Mouse (Mus musculus) liver, embryonic 13.5 days (tissue): ENCODE data around the gene 5730480H06Rik. TPM values are rescaled to one million over a fixed set of nuclear protein-coding genes. Genes with fewer than 3 reads are reported as not detected.

ENCODE experiments used
- ATAC-seq: fragments of 200-750 bp; cut with Nextera tagmentation; 2 replicates; pipeline ENCODE4 v1.8.0; 2017; ENCODE audit warnings: low read depth, mild to moderate bottlenecking, moderate number of reproducible peaks, moderate library complexity
- DNase-seq: peaks from one replicate; pipeline ENCODE4 v3.0.0; 2022
- H3K27ac ChIP-seq: fragments of 300-500 bp; sonication (generic); 2 replicates; pipeline ENCODE4 v1.5.1; 2015; ENCODE audit warnings: moderate library complexity, mild to moderate bottlenecking, inconsistent platforms
- H3K27me3 ChIP-seq: fragments of 300-500 bp; sonication (generic); 2 replicates; pipeline ENCODE4 v1.6.1; 2015; ENCODE audit warnings: mild to moderate bottlenecking, inconsistent platforms
- H3K36me3 ChIP-seq: fragments of 300-500 bp; sonication (generic); 2 replicates; pipeline ENCODE4 v1.6.1; 2015; ENCODE audit warnings: mild to moderate bottlenecking, inconsistent platforms
- H3K4me1 ChIP-seq: fragments of 300-500 bp; sonication (generic); replicated peaks from 2 replicates; pipeline ENCODE4 v1.6.1; 2015; ENCODE audit warnings: inconsistent platforms
- H3K4me2 ChIP-seq: fragments of 300-500 bp; sonication (generic); 2 replicates; pipeline ENCODE4 v1.6.1; 2015; ENCODE audit warnings: inconsistent platforms, mild to moderate bottlenecking, moderate library complexity
- H3K4me3 ChIP-seq: fragments of 300-500 bp; sonication (generic); replicated peaks from 2 replicates; pipeline ENCODE4 v1.5.1; 2015; ENCODE audit warnings: mild to moderate bottlenecking, inconsistent platforms
- H3K9ac ChIP-seq: fragments of 300-500 bp; sonication (generic); 2 replicates; pipeline ENCODE4 v1.6.1; 2015; ENCODE audit warnings: mild to moderate bottlenecking, inconsistent platforms
- H3K9me3 ChIP-seq: fragments of 300-500 bp; sonication (generic); replicated peaks from 2 replicates; pipeline ENCODE4 v1.6.1; 2016; ENCODE audit warnings: inconsistent platforms
- WGBS: fragments of 180-500 bp; shearing (Covaris S2); methylation state at CpG from one replicate; pipeline ENCODE4 v1.1.7; 2015; ENCODE audit not compliant: insufficient replicate concordance; 5-methylcytosine and 5-hydroxymethylcytosine counted together
- polyA plus RNA-seq: library from polyadenylated mRNA; unstranded; fragments of >200 nt; fragmentation: Nextera tagmentation; extraction: Ambion mirVana; gene quantifications from 2 replicates; pipeline ENCODE4 v1.2.1, GENCODE M21; 2015

The 5730480H06Rik gene
- polyA plus RNA-seq: 8.2 and 10.4 TPM in 2 replicates

- Histone ChIP-seq H3K36me3 (no peaks in the 10 kb centered on the region), H3K27ac (no peak within 1 kb of the TSS), H3K9ac (no peak within 1 kb of the TSS), H3K4me2 (no peak within 1 kb of the TSS), H3K9me3 (no peaks in the 10 kb centered on the region), H3K4me3 (no peak within 1 kb of the TSS), H3K27me3 (no peaks in the 10 kb centered on the region), H3K4me1 (no peaks in the 10 kb centered on the region; the same call in 1 of the 2 replicates)
- WGBS: 81% methylated on average over 8 of the region's 8 CpGs
- ATAC-seq (no peak), DNase-seq (no peak)
Observed at GRCm38 (mm10) chr5:48327652-48328051, at the start of gene 5730480H06Rik. Gene 5730480H06Rik (plus strand): TSS chr5:48327952.

- Histone ChIP-seq H3K9ac (no peak overlapping the region), H3K27me3 (no peaks in the 10 kb centered on the region), H3K4me3 (no peak overlapping the region), H3K27ac (no peak overlapping the region), H3K4me2 (no peak overlapping the region), H3K36me3 (no peaks in the 10 kb centered on the region), H3K9me3 (no peaks in the 10 kb centered on the region), H3K4me1 (no peaks in the 10 kb centered on the region)
- DNase-seq (no peak), ATAC-seq (no peak)
- WGBS: 64% methylated on average over 3 of the region's 3 CpGs
Observed at GRCm38 (mm10) chr5:48301186-48301585, 26.6 kb upstream of the 5730480H06Rik start.

GRCm38 (mm10) chr5:48315057-48315602 is 12.6 kb upstream of the 5730480H06Rik start:
- DNase-seq: no peak
- Histone ChIP-seq H3K36me3 (no peaks in the 10 kb centered on the region), H3K4me2 (no peak overlapping the region), H3K4me3 (no peak overlapping the region), H3K9me3 (no peaks in the 10 kb centered on the region), H3K27ac (no peak overlapping the region), H3K4me1 (no peaks in the 10 kb centered on the region), H3K9ac (no peak overlapping the region), H3K27me3 (no peaks in the 10 kb centered on the region)
- 16% methylated on average over 6 of the region's 6 CpGs for WGBS
- ATAC-seq: no peak

- no peaks in the 10 kb centered on the region for H3K36me3 ChIP-seq
- ATAC-seq (no peak), DNase-seq (no peak)
- H3K4me3 ChIP-seq: no peak overlapping the region
- no peak overlapping the region for H3K4me2 ChIP-seq
- H3K9ac ChIP-seq: no peak overlapping the region
- no peak overlapping the region for H3K27ac ChIP-seq
- no peaks in the 10 kb centered on the region for H3K4me1 ChIP-seq
- H3K27me3 ChIP-seq: no peaks in the 10 kb centered on the region
- H3K9me3 ChIP-seq: no peaks in the 10 kb centered on the region
- WGBS: 56% methylated on average over 4 of the region's 4 CpGs
Observed at GRCm38 (mm10) chr5:48320597-48320996, 7.2 kb upstream of the 5730480H06Rik start.

- Histone ChIP-seq H3K36me3 (no peaks in the 10 kb centered on the region), H3K9me3 (no peaks in the 10 kb centered on the region), H3K4me1 (no peaks in the 10 kb centered on the region), H3K27ac (no peak overlapping the region), H3K4me3 (no peak overlapping the region), H3K9ac (no peak overlapping the region), H3K4me2 (no peak overlapping the region), H3K27me3 (no peaks in the 10 kb centered on the region)
- ATAC-seq (no peak), DNase-seq (no peak)
Observed at GRCm38 (mm10) chr5:48326221-48326620, 1.5 kb upstream of the 5730480H06Rik start.

GRCm38 (mm10) chr5:48329751-48330150 is 2.0 kb downstream of the 5730480H06Rik start:
- WGBS: 70% methylated on average over 2 of the region's 2 CpGs
- DNase-seq: no peak
- H3K4me1 ChIP-seq: no peaks in the 10 kb centered on the region; the same call in 1 of the 2 replicates
- no peak overlapping the region for H3K4me2 ChIP-seq
- no peak overlapping the region for H3K4me3 ChIP-seq
- H3K9me3 ChIP-seq: no peaks in the 10 kb centered on the region
- ATAC-seq: no peak
- H3K9ac ChIP-seq: no peak overlapping the region
- H3K27ac ChIP-seq: no peak overlapping the region
- H3K27me3 ChIP-seq: no peaks in the 10 kb centered on the region
- H3K36me3 ChIP-seq: no peaks in the 10 kb centered on the region

- H3K9ac ChIP-seq: no peak overlapping the region
- no peak for ATAC-seq
- no peaks in the 10 kb centered on the region for H3K9me3 ChIP-seq
- H3K4me1 ChIP-seq: no peaks in the 10 kb centered on the region; the same call in 1 of the 2 replicates
- H3K27ac ChIP-seq: no peak overlapping the region
- DNase-seq: no peak
- H3K27me3 ChIP-seq: no peaks in the 10 kb centered on the region
- H3K4me3 ChIP-seq: no peak overlapping the region
- H3K36me3 ChIP-seq: no peaks in the 10 kb centered on the region
- 50% methylated on average over 2 of the region's 2 CpGs for WGBS
- no peak overlapping the region for H3K4me2 ChIP-seq
Observed at GRCm38 (mm10) chr5:48330817-48331216, 3.1 kb downstream of the 5730480H06Rik start.

- no peaks in the 10 kb centered on the region for H3K27me3 ChIP-seq
- peak; percentile 2 for DNase-seq
- ATAC-seq: peak; percentile 41; the same call in 1 of the 2 replicates
- H3K4me3 ChIP-seq: no peak overlapping the region
- H3K36me3 ChIP-seq: no peaks in the 10 kb centered on the region
- no peaks in the 10 kb centered on the region; the same call in 1 of the 2 replicates for H3K4me1 ChIP-seq
- H3K27ac ChIP-seq: no peak overlapping the region
- no peak overlapping the region for H3K4me2 ChIP-seq
- WGBS: 23% methylated on average over 5 of the region's 5 CpGs
- no peaks in the 10 kb centered on the region for H3K9me3 ChIP-seq
- no peak overlapping the region for H3K9ac ChIP-seq
Observed at GRCm38 (mm10) chr5:48331441-48331840, 3.7 kb downstream of the 5730480H06Rik start.

GRCm38 (mm10) chr5:48333407-48333806 is 5.7 kb downstream of the 5730480H06Rik start:
- H3K36me3 ChIP-seq: no peaks in the 10 kb centered on the region
- 68% methylated on average over 3 of the region's 3 CpGs for whole genome bisulfite sequencing
- no peak for DNase-seq

GRCm38 (mm10) chr5:48333884-48334513 is 6.2 kb downstream of the 5730480H06Rik start:
- H3K9me3 ChIP-seq: no peaks in the 10 kb centered on the region
- H3K4me1 ChIP-seq: no peaks in the 10 kb centered on the region; the same call in 1 of the 2 replicates
- ATAC-seq: no peak
- H3K27me3 ChIP-seq: no peaks in the 10 kb centered on the region
- no peaks in the 10 kb centered on the region for H3K36me3 ChIP-seq
- H3K4me3 ChIP-seq: no peak overlapping the region
- H3K4me2 ChIP-seq: no peak overlapping the region
- WGBS: 60% methylated on average over 9 of the region's 9 CpGs
- no peak overlapping the region for H3K27ac ChIP-seq
- no peak for DNase-seq
- no peak overlapping the region for H3K9ac ChIP-seq

More at GRCm38 (mm10) chr5:48333407-48333806, 5.7 kb downstream of the 5730480H06Rik start:
- Histone ChIP-seq H3K9ac (no peak overlapping the region), H3K4me1 (no peaks in the 10 kb centered on the region; the same call in 1 of the 2 replicates), H3K9me3 (no peaks in the 10 kb centered on the region), H3K27ac (no peak overlapping the region), H3K4me3 (no peak overlapping the region), H3K4me2 (no peak overlapping the region), H3K27me3 (no peaks in the 10 kb centered on the region)
- no peak for ATAC-seq

GRCm38 (mm10) chr5:48340808-48341433 is 13.2 kb downstream of the 5730480H06Rik start:
- H3K9me3 ChIP-seq: no peaks in the 10 kb centered on the region
- H3K4me3 ChIP-seq: no peak overlapping the region
- H3K4me2 ChIP-seq: no peak overlapping the region
- DNase-seq: no peak
- no peak overlapping the region for H3K9ac ChIP-seq
- no peak for ATAC-seq
- no peaks in the 10 kb centered on the region for H3K4me1 ChIP-seq
- no peaks in the 10 kb centered on the region for H3K27me3 ChIP-seq
- WGBS: 60% methylated on average over 7 of the region's 7 CpGs
- H3K36me3 ChIP-seq: no peaks in the 10 kb centered on the region
- no peak overlapping the region for H3K27ac ChIP-seq
